Mouse (Mus musculus) 3T3-L1 (cell line): ENCODE data around the gene Gm20388.
A peak's percentile ranks its signal among the peaks of the same experiment; 100 is the strongest.

Source experiments
- DNase-seq: peaks from one replicate; pipeline ENCODE4 v3.0.0-alpha.2; 2015; ENCODE audit warnings: low read depth, low spot score

Gene Gm20388

GRCm38 (mm10) chr8:122949701-122950100 is 3039.1 kb downstream of the Gm20388 start:
- no peak for DNase-seq

GRCm38 (mm10) chr8:122951456-122951855 is 3040.8 kb downstream of the Gm20388 start:
- DNase-seq, result no peak

GRCm38 (mm10) chr8:122953028-122953427 is 3042.4 kb downstream of the Gm20388 start:
- no peak for DNase-seq

- DNase-seq, result no peak
These were observed 3043.6 kb downstream of the Gm20388 start for GRCm38 (mm10) chr8:122954090-122954799.

- no peak for DNase-seq
These were observed 3044.6 kb downstream of the Gm20388 start for GRCm38 (mm10) chr8:122955195-122955594.

GRCm38 (mm10) chr8:122955997-122956396 is 3045.4 kb downstream of the Gm20388 start:
- no peak for DNase-seq

- no peak for DNase-seq
These were observed 3049.7 kb downstream of the Gm20388 start for GRCm38 (mm10) chr8:122960323-122960722.

- DNase-seq, result no peak
These were observed 3050.3 kb downstream of the Gm20388 start for GRCm38 (mm10) chr8:122960932-122961331.

GRCm38 (mm10) chr8:122961458-122961857 is 3050.8 kb downstream of the Gm20388 start:
- peak; percentile 22 for DNase-seq

GRCm38 (mm10) chr8:122962046-122962445 is 3051.4 kb downstream of the Gm20388 start:
- DNase-seq, result no peak

GRCm38 (mm10) chr8:122966638-122967037 is 3056.0 kb downstream of the Gm20388 start:
- DNase-seq, result no peak

GRCm38 (mm10) chr8:122968145-122968544 is 3057.5 kb downstream of the Gm20388 start:
- DNase-seq, result no peak

GRCm38 (mm10) chr8:122969964-122970620 is 3059.5 kb downstream of the Gm20388 start:
- DNase-seq, result no peak

GRCm38 (mm10) chr8:122976046-122976445 is 3065.4 kb downstream of the Gm20388 start:
- DNase-seq, result peak; percentile 43

- peak; percentile 37 for DNase-seq
These were observed 3068.8 kb downstream of the Gm20388 start for GRCm38 (mm10) chr8:122979424-122979823.

- DNase-seq, result no peak
These were observed 3069.3 kb downstream of the Gm20388 start for GRCm38 (mm10) chr8:122979865-122980509.

GRCm38 (mm10) chr8:122981646-122982045 is 3071.0 kb downstream of the Gm20388 start:
- no peak for DNase-seq

- DNase-seq, result no peak
These were observed 3072.7 kb downstream of the Gm20388 start for GRCm38 (mm10) chr8:122983178-122983942.

GRCm38 (mm10) chr8:122984175-122984574 is 3073.5 kb downstream of the Gm20388 start:
- DNase-seq, result no peak

GRCm38 (mm10) chr8:122986501-122987184 is 3076.0 kb downstream of the Gm20388 start:
- DNase-seq, result no peak

- no peak for DNase-seq
These were observed 3076.6 kb downstream of the Gm20388 start for GRCm38 (mm10) chr8:122987255-122987654.
